In the genomic region with DNA sequence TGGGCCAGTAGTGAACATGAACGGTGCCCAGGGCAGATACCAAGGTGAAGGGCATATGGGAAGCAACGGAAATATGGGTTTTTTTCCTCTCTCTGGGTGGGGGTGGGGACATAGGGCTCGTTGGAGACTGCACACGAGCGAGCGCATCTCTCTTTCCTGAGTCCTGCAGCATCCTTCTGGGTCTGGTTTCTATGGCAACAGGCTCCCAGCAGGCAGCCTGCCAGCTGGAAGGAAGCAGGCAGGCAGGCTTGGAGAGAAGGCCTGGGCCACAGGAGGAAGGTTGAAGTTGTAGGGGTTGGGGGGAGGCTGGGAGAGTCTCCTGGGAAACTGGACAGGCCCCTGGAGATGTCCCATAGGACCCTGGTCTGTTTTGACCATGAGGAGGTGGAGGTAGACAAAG, we compare ENCODE assay signal across 9 mouse cellular contexts. TPM values are rescaled to one million over a fixed set of nuclear protein-coding genes. Genes with fewer than 3 reads are reported as not detected.
A peak's percentile ranks its signal among the peaks of the same experiment; 100 is the strongest.
DNase-seq lines count a peak whose midpoint lies in the region; ATAC-seq lines count a peak whose summit lies in the region.
"Had no signal": no experiment of that assay in that cellular context is flagged by ENCODE, and none has a peak within 500 bp of the region (broad histone marks: within the 10 kb centered on the region; RNA-seq: fewer than 3 reads in every experiment).

No protein-coding gene starts in this region.

- no peak overlapping the region for H3K4me2 ChIP-seq in embryonic facial prominence, embryonic 14.5 days (ENCODE audit: low read depth, low read length)
- peak overlapping the region; percentile 30 for H3K4me2 ChIP-seq in midbrain, embryonic 15.5 days
- H3K4me2 ChIP-seq in kidney, embryonic 15.5 days, result no peak overlapping the region

- H3K36me3 ChIP-seq in embryonic facial prominence, embryonic 14.5 days (ENCODE audit: control insufficient read depth, insufficient read depth, low read length), result no peaks in the 10 kb centered on the region
- no peaks in the 10 kb centered on the region for H3K36me3 ChIP-seq in midbrain, embryonic 15.5 days (replicated peaks)
- H3K36me3 ChIP-seq in kidney, embryonic 15.5 days, result no peaks in the 10 kb centered on the region

- peaks cover 16% of the 10 kb centered on the region for H3K27me3 ChIP-seq in embryonic facial prominence, embryonic 14.5 days (replicated peaks; ENCODE audit: control insufficient read depth, insufficient read depth, low read length)
- H3K27me3 ChIP-seq in midbrain, embryonic 15.5 days (replicated peaks), result no peaks in the 10 kb centered on the region
- H3K27me3 ChIP-seq in kidney, embryonic 15.5 days, result peaks cover 44% of the 10 kb centered on the region

- H3K9ac ChIP-seq in embryonic facial prominence, embryonic 14.5 days (ENCODE audit: low read depth, low read length), result no peak overlapping the region
- H3K9ac ChIP-seq in midbrain, embryonic 15.5 days, result no peak overlapping the region
- no peak overlapping the region for H3K9ac ChIP-seq in kidney, embryonic 15.5 days

- H3K9me3 ChIP-seq in embryonic facial prominence, embryonic 14.5 days (ENCODE audit: control insufficient read depth, low read length), result no peaks in the 10 kb centered on the region
- H3K9me3 ChIP-seq in midbrain, embryonic 15.5 days, result no peaks in the 10 kb centered on the region
- no peaks in the 10 kb centered on the region for H3K9me3 ChIP-seq in kidney, embryonic 15.5 days (replicated peaks)

- DNase-seq in ZHBTc4 (ENCODE audit: low read depth, low spot score), result peak; percentile 54
- peak; percentile 51 for DNase-seq in embryonic facial prominence, embryonic 14.5 days (ENCODE audit: low spot score)
- peak; percentile 77 to 84 for DNase-seq in layer of hippocampus, adult 18-20 months (ENCODE audit: low spot score in 2 of 2)
- DNase-seq in ovary, postnatal 14 days (ENCODE audit: low spot score), result no peak
- no peak for DNase-seq in heart, adult 9 months (ENCODE audit: low spot score in 2 of 2)
- no peak for DNase-seq in urinary bladder, postnatal 25 days (ENCODE audit: low spot score)

- no peak overlapping the region for H3K27ac ChIP-seq in embryonic facial prominence, embryonic 14.5 days (replicated peaks; ENCODE audit: low read depth, low read length)
- H3K27ac ChIP-seq in midbrain, embryonic 15.5 days, result peak overlapping the region; percentile 89
- H3K27ac ChIP-seq in kidney, embryonic 15.5 days, result no peak overlapping the region
- H3K27ac ChIP-seq: macrophage had no signal

- no peak for ATAC-seq in embryonic facial prominence, embryonic 14.5 days (ENCODE audit: low read depth)
- peak; percentile 80 for ATAC-seq in midbrain, embryonic 15.5 days (replicated peaks)
- ATAC-seq in kidney, embryonic 15.5 days (replicated peaks; ENCODE audit: low FRiP score), result no peak

- WGBS in embryonic facial prominence, embryonic 14.5 days, result 48% methylated on average over 3 of the region's 6 CpGs
- 9% methylated on average over 6 of the region's 6 CpGs for WGBS in midbrain, embryonic 15.5 days
- 52% methylated on average over 6 of the region's 6 CpGs for WGBS in kidney, embryonic 15.5 days

- no peaks in the 10 kb centered on the region for H3K4me1 ChIP-seq in embryonic facial prominence, embryonic 14.5 days (ENCODE audit: control insufficient read depth, insufficient read depth, low read length)
- peaks cover 53% of the 10 kb centered on the region for H3K4me1 ChIP-seq in midbrain, embryonic 15.5 days
- peaks cover 17% of the 10 kb centered on the region for H3K4me1 ChIP-seq in kidney, embryonic 15.5 days

- H3K4me3 ChIP-seq in embryonic facial prominence, embryonic 14.5 days (ENCODE audit: low read depth, low read length), result no peak overlapping the region
- no peak overlapping the region for H3K4me3 ChIP-seq in midbrain, embryonic 15.5 days
- no peak overlapping the region for H3K4me3 ChIP-seq in kidney, embryonic 15.5 days (replicated peaks)

RNA-seq across cellular contexts. Expression of a gene that starts 11.6 kb away (rescaled TPM):
- 45.7 and 47.9 TPM in 2 replicates for polyA plus RNA-seq in embryonic facial prominence, embryonic 14.5 days (2014; fragmentation: Nextera tagmentation; extraction: Ambion mirVana)
- total RNA-seq in layer of hippocampus, adult 18-20 months (2021), result 10 to 100 TPM; 49.3 to 51.7 TPM
- polyA plus RNA-seq in midbrain, embryonic 15.5 days (2015; fragmentation: Nextera tagmentation; extraction: Ambion mirVana), result 43.5 and 49.1 TPM in 2 replicates
- polyA plus RNA-seq in kidney, embryonic 15.5 days (2015; fragmentation: Nextera tagmentation; extraction: Ambion mirVana), result 65.6 and 66.3 TPM in 2 replicates

Comparison
In these comparisons a context has a peak if more than half of its experiments do, and no peak if none do; other contexts are left out.
1. DNase-seq: peak in ZHBTc4 (single experiment), embryonic facial prominence, embryonic 14.5 days (single experiment) and layer of hippocampus, adult 18-20 months (2 of 2); none in ovary, postnatal 14 days (single experiment), heart, adult 9 months (0 of 2) and urinary bladder, postnatal 25 days (single experiment).